Mouse (Mus musculus) fat pad, adult 2 months (tissue): ENCODE results near the gene Spata31d1c.

ENCODE experiments used
- DNase-seq: peaks from one replicate; pipeline ENCODE4 v3.0.0-alpha.2; 2011; ENCODE audit warnings: low read depth, low spot score; ENCODE audit errors: extremely low read depth

Spata31d1c gene

DNA sequence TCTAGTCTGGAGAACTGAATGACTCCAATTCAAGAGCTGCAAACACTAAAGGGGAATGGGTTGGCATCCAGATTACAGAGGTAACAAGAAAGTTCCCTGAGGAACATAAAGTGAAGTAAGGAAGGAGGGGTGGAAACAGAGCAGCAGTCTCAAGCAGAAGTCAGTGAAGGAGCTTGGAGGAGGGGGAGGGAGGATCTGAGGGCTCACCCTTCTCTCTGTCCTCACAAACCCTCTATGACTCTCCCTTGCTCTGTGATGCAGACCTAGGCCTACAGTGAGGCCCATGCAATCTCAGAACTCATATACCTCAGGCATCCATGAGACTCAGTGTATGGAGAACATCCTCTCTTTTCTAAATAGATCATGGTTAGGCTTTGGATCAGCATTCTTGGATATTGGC is at the start of gene Spata31d1c:
Gene Spata31d1c, plus strand, starts transcription at position 301 of the 400 bp plus-strand sequence.
- DNase-seq: no peak

DNA sequence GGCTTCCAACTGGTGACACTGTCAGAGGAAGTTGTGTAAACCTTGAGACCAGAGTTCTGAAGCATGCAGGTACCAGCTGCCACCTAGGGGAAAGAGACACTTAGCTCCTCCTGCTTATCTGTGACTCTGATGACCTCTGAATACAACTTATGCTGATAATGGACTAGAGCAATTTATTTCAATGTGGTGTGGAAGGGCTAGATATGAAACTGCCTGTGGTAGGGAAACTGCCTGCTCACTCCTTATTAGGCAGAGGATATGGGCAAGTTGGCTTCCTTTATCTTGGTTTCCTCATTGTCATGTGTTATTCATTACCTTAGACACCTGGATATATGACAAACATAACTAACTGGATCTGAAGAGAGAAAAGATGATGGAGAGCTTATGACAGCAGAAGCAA is 44.0 kb upstream of the Spata31d1c start:
- DNase-seq: no peak

DNA sequence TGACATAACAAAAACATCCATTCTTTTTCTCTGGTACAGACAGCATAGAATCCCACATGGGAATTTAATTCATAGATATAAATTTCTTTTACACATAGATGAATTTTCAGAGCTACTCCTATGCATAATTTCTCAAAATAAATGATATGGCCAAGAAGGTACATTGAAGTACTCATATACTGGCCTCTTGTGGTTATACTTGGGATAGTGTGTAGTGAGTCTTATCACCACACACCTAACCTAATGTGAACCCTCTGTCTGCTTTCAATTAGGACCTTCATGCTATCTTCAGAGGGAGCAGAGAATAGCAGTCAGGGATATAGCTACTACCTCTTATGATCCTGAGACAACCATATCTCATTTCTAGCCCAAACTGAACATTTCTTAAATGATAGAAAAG is 27.4 kb upstream of the Spata31d1c start:
- DNase-seq: no peak

- no peak for DNase-seq
These were observed 26.1 kb upstream of the Spata31d1c start for GRCm38 (mm10) chr13:65006760-65007159.

GRCm38 (mm10) chr13:65007971-65008370 is 24.9 kb upstream of the Spata31d1c start:
- no peak for DNase-seq

DNA sequence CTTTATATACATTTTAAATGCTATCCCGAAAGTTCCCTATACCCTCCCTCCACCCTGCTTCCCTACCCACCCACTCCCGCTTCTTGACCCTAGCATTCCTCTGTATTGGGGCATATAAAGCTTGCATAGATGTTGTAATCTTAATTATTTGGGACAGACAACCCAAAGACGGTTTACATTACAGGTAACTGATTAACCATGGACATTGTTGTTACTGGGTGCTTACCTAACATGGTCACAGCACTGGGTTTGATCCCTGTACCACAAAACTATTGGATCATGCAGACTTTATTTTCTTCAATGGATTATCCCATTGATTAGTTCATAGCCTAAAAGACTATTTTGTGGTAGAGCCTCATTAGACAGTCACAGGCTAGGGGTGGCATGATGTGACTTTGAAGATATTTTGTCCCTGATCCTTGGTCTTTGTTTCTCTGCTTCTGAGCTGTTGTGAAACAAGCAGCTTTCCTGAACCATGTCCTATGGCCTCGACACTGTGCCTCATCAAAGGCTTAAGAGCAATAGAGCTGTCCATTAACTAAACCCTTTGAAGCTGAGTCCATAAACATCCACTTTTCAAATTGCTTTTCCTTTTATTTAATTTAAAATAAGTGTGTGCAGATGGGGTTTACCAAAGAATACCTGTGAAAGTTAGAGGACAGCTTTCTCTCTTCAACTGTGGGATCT is 21.7 kb upstream of the Spata31d1c start:
- DNase-seq: no peak

DNA sequence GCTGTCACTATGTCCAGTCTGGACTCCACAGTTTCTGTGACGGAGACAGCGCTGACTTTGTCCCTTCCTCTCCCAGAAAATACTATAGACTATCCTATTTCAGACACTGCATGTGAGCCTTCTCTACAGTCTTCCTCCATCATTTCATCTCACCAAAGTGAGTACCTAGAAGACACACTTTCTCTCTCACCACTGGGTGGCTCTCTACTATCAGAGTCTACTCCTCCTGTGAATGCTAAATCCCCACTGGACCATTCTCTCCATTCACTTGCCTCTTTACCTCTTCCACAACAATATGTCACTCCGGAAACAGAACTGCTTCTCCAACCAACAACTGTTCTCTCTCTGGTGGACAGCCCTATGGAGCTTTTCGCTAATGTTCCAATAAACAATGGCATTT is 2.2 kb downstream of the Spata31d1c start:
- no peak for DNase-seq

DNA sequence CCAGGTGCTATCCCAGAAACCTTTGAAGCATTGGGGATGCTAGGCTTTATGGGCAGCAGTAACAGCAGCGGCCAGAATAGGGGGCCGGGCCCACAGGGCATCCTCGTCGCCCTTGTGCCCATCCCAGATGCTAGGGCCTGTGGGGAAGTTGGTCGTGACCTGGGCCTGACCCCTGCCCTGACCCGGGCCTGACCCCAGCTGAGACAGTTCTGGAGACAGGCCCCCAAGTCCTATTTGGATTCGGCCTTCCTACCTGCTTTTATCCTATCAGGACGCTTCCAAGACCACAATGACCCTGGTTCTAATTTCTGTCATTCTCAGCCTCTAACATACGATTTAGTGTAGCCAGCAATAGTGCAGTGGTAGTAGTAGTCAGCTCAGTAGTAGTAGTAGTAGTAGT is 19.8 kb downstream of the Spata31d1c start, which contains the start of gene Prss47:
Gene Prss47, minus strand, starts transcription at position 101 of the 400 bp plus-strand sequence.
- DNase-seq: no peak

- no peak for DNase-seq
These were observed 37.1 kb downstream of the Spata31d1c start for GRCm38 (mm10) chr13:65069969-65070368.
